Mouse (Mus musculus) G1E (cell line): Measurements from ENCODE around the gene Rsph1. TPM values are rescaled to one million over a fixed set of nuclear protein-coding genes. Genes with fewer than 3 reads are reported as not detected.

Source experiments
- ATAC-seq: 2 replicates; pipeline ENCODE4 v1.8.0; 2016; ENCODE audit warnings: mild to moderate bottlenecking; ENCODE audit not compliant: insufficient number of reproducible peaks, poor library complexity, low FRiP score, severe bottlenecking; ENCODE audit errors: extremely low read depth
- DNase-seq: peaks from one replicate; pipeline ENCODE4 v3.0.0; 2012; ENCODE audit warnings: low spot score
- H3K27me3 ChIP-seq: 2 replicates; pipeline ENCODE4 v1.6.1; 2012; ENCODE audit warnings: mild to moderate bottlenecking, low read length, inconsistent platforms; ENCODE audit not compliant: insufficient read depth
- H3K36me3 ChIP-seq: replicated peaks from 2 replicates; pipeline ENCODE3; 2012; ENCODE audit warnings: mild to moderate bottlenecking, inconsistent platforms
- H3K4me1 ChIP-seq: 2 replicates; pipeline ENCODE4 v1.6.1; 2012; ENCODE audit warnings: low read depth, low read length, inconsistent platforms, mixed read lengths; ENCODE audit not compliant: insufficient read depth
- H3K4me3 ChIP-seq: 2 replicates; pipeline ENCODE4 v1.5.1; 2012; ENCODE audit warnings: low read depth, mild to moderate bottlenecking, inconsistent platforms, low read length, moderate library complexity, mixed read lengths
- H3K9me3 ChIP-seq: replicated peaks from 2 replicates; pipeline ENCODE4 v1.6.1; 2012; ENCODE audit warnings: inconsistent platforms
- CTCF ChIP-seq: IDR thresholded peaks from 2 replicates; pipeline ENCODE4 v1.5.1; 2012; ENCODE audit warnings: low read depth, low read length, inconsistent platforms, mixed read lengths
- GATA1 ChIP-seq: IDR thresholded peaks from 2 replicates; pipeline ENCODE4 v1.6.1; 2012; ENCODE audit warnings: borderline replicate concordance, low read length, inconsistent platforms, mixed read lengths
- GATA2 ChIP-seq: IDR thresholded peaks from 2 replicates; pipeline ENCODE4 v1.6.1; 2012; ENCODE audit warnings: low read depth, low read length, inconsistent platforms, borderline replicate concordance
- POLR2AphosphoS5 ChIP-seq: IDR thresholded peaks from 2 replicates; pipeline ENCODE4 v1.6.1; 2012; ENCODE audit warnings: low read depth, low read length, inconsistent platforms; ENCODE audit not compliant: insufficient replicate concordance
- TAL1 ChIP-seq: conservative IDR thresholded peaks from 2 replicates; pipeline ENCODE4 v1.6.1; 2012; ENCODE audit warnings: low read depth, low read length, inconsistent platforms, mixed read lengths
- polyA plus RNA-seq: library from polyadenylated mRNA; stranded (reverse); fragments of >175 nt; gene quantifications from 2 replicates; pipeline ENCODE4 v1.2.3, GENCODE M21; 2012
- total RNA-seq, 2 experiments: library from RNA; stranded (forward) in 1 of 2; stranded (reverse) in 1 of 2; fragments of 200-1000 nt in 1 of 2; fragments of >200 nt in 1 of 2; fragmentation: Nextera tagmentation in 1 of 2; gene quantifications; 2 replicates each; pipeline ENCODE4 v1.2.3; 2014 to 2017

Gene Rsph1
- total and polyA plus RNA-seq, 3 experiments: not detected

DNA sequence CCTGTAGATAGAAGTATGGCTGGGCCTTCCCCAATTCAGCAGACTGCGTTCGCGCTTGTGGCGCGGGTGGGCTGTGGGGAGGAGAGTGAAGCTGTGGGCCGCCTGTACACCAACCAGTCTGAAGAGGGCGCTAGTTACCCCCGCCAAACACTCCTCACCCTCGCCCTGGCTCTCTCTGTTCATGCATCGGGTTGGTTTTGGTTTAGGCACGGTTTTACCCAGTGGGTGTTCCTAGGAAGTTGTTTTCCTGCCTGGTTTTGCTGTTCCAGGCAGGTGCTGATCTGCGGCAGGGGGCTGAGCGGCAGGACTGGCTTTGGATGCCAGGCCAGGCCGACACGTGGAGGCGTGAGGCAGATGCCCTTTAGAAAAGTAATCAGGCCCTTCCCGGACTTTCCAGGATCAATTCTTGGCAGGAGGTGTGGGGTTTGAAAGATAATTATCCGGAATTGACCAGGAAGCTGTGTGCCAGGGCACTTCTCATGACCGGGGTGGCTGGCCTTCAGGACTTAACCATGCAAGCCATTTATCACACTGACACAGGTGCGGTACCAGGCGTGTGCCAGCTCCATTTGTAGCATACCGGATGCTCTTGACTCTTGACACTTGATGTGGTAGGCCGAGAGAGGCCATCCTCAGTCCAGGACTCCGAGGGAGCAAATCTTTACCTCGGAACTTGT, 18.2 kb upstream of the Rsph1 start:
- Histone ChIP-seq H3K27me3 (no peaks in the 10 kb centered on the region), H3K4me1 (no peaks in the 10 kb centered on the region), H3K36me3 (no peaks in the 10 kb centered on the region), H3K4me3 (no peak overlapping the region), H3K9me3 (peaks cover 55% of the 10 kb centered on the region)
- no peak for TF ChIP-seq CTCF
- no peak for TF ChIP-seq GATA2
- TF ChIP-seq GATA1: no peak
- no peak for TF ChIP-seq TAL1
- TF ChIP-seq POLR2AphosphoS5: no peak
- ATAC-seq: no peak
- DNase-seq: no peak

DNA sequence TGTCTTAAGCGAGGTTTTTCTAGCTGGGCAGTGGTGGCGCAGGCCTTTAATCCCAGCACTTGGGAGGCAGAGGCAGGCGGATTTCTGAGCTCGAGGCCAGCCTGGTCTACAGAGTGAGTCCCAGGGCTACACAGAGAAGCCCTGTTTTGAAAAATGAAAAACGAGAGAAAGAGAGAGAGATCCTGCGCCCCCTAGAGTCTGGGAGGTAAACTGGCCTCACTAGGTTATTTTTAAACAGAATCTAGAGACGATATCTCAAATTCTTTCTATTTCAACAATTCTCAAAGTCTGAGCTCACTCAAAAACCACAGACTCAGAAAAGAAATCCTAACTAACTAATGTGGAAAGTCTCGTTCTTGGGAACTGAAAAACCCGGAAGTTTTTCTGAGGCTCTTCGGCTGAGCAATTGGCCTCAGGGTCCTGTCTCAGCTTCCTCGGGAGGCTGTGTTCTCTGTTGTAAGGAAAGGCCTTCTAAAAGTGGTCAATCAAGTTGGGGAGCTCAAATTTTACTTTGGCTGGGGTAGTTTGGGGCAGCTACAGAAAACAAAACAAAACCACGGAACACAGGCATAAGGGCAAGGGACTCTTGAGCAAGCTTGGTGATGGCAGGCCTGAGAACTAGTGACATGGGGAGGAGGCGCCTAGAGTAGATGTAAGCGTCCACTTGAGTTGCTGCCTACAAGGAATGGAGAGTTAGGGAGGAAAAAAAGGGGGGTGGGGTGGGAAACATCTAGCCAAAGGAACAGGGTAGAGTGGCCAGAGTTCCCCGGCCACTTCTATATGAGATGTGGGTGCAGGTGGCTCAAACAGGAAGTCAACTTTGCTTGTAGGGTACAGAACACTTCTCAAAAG, 17.4 kb upstream of the Rsph1 start:
- no peak for TF ChIP-seq GATA2
- TF ChIP-seq POLR2AphosphoS5: no peak
- no peak for TF ChIP-seq TAL1
- H3K4me3 ChIP-seq: no peak overlapping the region
- ATAC-seq: no peak

DNA sequence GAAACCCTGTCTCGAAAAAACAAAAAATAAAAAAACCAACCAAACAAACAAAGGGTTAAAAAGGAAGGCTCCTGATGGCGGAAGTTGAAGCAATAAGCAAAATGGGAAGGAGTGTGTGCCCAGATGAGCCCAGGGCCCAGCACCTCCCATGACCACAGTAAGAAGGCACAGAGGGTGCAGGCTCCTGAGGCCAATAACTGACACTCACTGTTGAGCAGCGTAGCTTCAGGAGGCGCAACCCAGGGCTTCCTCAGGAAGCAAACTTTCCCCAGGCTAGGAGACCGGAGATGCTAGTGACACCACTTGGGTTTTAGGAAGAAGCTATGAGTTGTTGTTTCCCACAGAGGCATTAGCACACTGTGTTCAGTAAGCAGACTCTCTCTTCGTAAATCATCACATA, 13.7 kb upstream of the Rsph1 start:
- H3K9me3 ChIP-seq: peaks cover 51% of the 10 kb centered on the region
- ATAC-seq (no peak), DNase-seq (no peak)
- H3K36me3 ChIP-seq: no peaks in the 10 kb centered on the region
- H3K27me3 ChIP-seq: no peaks in the 10 kb centered on the region
- TF ChIP-seq GATA1 (no peak), POLR2AphosphoS5 (no peak), CTCF (no peak), TAL1 (no peak), GATA2 (no peak)
- H3K4me3 ChIP-seq: no peak overlapping the region
- H3K4me1 ChIP-seq: no peaks in the 10 kb centered on the region

More for the DNA sequence above, 17.4 kb upstream of the Rsph1 start:
- no peaks in the 10 kb centered on the region for H3K4me1 ChIP-seq
- H3K36me3 ChIP-seq: no peaks in the 10 kb centered on the region
- no peak for DNase-seq
- peaks cover 53% of the 10 kb centered on the region for H3K9me3 ChIP-seq
- H3K27me3 ChIP-seq: no peaks in the 10 kb centered on the region

DNA sequence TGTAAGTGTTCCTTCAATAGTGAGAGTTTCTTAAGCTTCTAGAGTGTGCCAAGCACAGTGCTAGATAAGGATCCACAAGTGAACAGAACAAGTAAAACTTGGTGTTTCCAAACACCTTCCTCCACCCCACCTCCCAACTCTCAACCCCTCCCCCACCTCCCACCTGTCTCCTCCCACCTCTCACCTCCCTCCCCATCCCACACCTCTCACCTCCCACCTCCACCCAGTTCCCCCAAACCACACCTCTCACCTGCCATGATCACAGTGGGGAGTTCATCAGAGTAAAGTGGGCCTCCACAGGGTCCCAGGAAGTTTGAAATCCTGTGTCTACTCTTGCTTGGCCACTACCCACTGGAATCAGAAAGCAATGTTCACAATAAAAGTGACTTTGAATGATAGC, 13.1 kb upstream of the Rsph1 start:
- no peak for DNase-seq
- H3K4me1 ChIP-seq: no peaks in the 10 kb centered on the region
- ATAC-seq: no peak
- peaks cover 47% of the 10 kb centered on the region for H3K9me3 ChIP-seq
- TF ChIP-seq POLR2AphosphoS5 (no peak), GATA2 (no peak), TAL1 (no peak), CTCF (no peak), GATA1 (no peak)
- H3K27me3 ChIP-seq: no peaks in the 10 kb centered on the region
- H3K4me3 ChIP-seq: no peak overlapping the region
- no peaks in the 10 kb centered on the region for H3K36me3 ChIP-seq

DNA sequence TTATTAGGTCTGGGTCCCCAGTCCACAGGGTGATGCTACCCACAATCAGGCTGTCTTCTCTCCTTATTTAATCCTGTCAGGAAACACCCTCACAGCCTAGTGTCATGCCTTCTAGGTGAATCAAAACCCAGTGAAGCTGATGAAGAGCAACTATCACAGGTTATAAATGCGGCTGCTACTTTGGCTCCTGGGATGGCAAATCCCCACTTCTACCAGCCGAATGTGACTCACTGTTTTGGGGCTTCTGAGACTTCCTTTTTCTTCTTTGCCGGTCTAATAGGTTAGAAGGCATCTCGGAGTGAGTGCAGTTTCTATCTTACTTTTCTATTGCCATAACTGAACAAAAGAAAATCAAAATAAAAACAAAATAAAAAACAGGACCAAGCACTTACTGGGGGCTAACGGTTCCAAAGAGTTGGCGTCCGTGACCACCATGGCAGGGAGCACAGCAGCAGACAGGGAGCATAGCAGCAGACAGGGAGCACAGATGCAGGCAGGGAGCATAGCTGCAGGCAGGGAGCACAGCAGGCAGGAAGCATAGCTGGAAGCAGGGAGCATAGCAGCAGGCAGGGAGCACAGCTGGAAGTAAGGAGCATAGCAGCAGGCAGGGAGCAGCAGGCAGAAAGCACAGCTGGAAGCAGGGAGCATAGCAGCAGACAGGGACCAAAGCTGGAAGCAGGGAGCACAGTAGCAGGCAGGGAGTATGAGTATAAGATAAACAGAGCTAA, 12.0 kb upstream of the Rsph1 start:
- no peak for ATAC-seq
- DNase-seq: no peak
- peak overlapping the region; percentile 30; the same call in 1 of the 2 replicates for H3K4me3 ChIP-seq
- H3K9me3 ChIP-seq: peaks cover 40% of the 10 kb centered on the region
- no peaks in the 10 kb centered on the region for H3K27me3 ChIP-seq
- TF ChIP-seq CTCF: no peak
- no peaks in the 10 kb centered on the region for H3K36me3 ChIP-seq
- H3K4me1 ChIP-seq: no peaks in the 10 kb centered on the region

DNA sequence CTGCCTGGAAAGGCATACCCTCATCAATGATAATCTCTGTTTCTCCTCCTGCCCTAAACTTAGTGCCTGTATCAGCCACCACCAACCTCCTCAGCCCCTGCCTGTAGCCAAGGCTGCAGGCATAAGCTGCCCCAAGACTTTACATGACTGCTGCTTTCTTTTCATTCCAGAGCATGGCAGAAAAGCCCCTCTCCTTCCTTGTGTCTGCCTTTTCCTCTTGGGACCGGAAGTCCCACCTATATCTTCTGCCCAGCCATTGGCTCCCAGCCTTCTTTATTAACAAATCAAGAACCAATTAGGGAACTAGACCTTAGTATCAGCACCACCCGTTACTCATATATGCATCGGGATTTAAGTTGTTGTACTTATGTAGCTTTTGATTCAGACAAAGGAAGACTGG, 10.0 kb upstream of the Rsph1 start:
- Histone ChIP-seq H3K4me1 (no peaks in the 10 kb centered on the region), H3K27me3 (no peaks in the 10 kb centered on the region), H3K36me3 (no peaks in the 10 kb centered on the region), H3K9me3 (peaks cover 48% of the 10 kb centered on the region), H3K4me3 (no peak overlapping the region)
- no peak for DNase-seq
- no peak for TF ChIP-seq POLR2AphosphoS5
- TF ChIP-seq GATA2: no peak
- no peak for TF ChIP-seq TAL1
- TF ChIP-seq GATA1: no peak
- no peak for TF ChIP-seq CTCF
- no peak for ATAC-seq
